Mouse (Mus musculus): ENCODE data around the gene Prps1.
"Not testable (repeated sequence)": the region's sequence is repeated elsewhere in the genome, so short reads cannot be mapped to it uniquely, and the experiment has no call there.

Gene Prps1

DNA sequence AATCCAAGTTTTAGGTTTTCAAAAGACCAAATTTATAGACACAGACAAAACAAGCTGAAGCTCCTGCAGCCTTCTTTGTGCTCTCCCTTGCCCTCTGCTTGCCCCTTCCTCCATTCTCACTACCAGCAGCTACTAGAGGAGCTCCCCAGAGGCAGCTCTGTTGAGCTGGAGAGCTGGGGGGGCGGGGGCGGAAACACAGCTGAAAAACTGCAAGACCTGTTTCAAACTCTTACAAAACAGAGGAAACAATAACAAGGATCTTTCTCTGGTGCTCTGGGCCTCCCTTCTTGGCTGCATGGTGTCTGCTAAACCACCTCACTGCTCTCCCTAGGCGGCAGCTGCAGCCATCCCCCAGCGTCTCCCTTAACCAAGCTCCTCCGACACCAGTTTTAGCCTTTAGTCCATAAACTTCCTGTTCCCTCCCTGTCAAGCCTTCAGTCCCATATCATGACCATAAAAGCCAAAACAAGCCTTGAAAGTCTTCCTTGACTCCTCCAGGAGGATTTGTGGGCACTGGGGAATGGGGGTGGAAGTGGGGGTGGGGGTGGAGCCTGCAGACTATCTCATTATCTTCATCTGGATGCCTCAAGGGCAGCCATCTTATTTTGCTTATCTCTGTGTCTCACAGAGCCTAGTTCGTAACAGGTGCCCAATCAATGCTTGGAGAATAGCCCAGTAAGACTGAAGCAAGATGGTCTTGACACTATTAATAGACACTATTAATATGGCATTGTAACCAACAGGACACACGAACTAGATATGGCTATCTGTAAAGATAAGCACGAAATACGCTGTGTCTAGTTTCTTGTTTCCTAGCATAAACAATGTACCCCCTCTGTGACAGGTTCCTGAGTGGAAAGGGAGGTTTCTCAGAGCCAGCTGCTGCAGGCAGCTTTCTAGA is 45.2 kb downstream of the Prps1 start:
- no peak for DNase-seq (ENCODE audit: extremely low spot score, low read depth, low spot score)

DNA sequence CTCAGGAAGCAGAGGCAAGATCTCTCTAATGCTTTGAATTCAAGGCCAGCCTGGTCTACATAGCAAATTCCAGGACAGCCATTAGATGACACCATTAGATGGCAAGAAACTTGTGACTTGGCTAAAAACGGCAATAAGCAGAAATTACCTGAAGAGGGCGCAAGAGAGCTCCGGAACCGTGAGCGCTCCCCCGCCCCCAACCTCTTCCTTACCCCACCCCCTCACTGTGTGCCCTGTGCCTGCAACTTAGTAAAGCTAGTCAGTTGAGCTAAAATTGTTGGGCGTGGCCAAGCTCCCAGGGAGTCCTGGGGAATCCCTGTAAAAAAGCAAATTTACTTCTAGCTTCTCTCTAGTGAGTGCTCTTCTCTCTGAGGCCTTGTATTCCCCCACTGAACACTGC is 47.5 kb downstream of the Prps1 start:
- no peak for DNase-seq (ENCODE audit: extremely low spot score, low read depth, low spot score)

DNA sequence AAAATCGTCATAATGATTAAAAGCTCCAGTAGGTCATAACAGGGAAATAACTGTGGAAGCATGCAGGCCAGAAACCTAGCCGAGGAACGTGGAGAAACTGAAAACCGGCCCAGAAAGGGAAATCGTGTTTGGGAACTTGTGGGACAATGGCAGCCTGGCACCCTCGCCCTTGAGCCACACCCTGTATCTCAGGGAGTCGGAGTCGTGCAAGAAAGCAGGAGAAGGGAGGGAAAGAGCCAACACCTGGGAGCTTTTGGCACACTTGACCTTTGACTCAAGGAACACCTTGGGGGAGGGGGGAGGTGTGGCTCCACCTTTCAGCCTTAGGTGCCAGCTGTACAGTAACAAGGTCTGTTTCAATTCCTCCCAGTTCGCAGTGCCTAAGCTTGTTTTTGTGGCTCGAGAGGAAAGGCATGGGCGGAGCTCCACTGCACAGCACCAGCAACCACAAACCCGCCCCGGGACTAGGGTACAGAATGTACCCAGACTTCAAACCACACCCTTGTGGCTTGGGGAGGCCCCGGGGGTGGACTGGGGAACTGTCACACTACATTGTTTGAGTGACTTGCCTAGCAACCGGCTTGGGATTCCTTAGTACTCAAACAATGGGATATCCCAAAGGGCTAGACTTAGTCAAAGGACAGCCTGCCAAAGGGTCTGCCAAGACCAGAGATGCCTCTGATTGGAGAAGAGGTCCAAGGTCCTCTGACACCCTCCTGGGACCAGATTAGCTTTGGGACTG is 49.3 kb downstream of the Prps1 start:
- DNase-seq (ENCODE audit: extremely low spot score, low read depth, low spot score), result no peak

DNA sequence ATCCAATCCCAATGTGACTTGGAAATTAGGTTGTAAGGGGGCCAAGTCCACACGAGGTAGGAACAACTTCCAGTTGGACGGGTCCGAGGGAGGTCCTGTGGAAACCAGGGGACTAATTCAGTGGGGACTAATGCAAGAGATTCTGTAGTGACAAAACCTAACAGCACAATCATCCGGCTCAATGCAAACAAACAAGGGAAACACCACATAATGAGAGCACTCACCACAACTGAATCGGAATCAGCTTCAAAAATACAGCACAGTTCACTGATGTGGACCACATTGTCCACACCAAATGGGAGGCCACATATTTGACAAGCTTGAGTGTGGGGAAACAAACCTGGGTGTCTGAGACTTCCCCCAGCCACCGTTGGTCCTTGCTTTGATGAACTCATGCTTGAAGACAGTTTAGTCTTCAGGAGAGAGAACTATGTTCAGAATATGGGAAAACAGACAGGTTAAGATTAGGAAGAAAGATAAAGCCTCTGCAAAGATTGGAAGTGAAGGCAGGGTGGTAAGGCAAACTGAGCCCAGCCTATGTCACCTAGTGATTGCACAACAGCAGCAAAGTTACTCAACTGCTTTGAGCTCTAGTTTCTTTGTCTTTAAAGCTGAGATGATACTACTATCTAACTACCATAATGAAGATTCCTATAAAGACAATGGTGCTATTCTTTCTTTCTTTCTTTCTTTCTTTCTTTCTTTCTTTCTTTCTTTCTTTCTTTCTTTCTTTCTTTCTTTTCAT is 50.2 kb downstream of the Prps1 start:
- no peak for DNase-seq (ENCODE audit: extremely low spot score, low read depth, low spot score)

DNA sequence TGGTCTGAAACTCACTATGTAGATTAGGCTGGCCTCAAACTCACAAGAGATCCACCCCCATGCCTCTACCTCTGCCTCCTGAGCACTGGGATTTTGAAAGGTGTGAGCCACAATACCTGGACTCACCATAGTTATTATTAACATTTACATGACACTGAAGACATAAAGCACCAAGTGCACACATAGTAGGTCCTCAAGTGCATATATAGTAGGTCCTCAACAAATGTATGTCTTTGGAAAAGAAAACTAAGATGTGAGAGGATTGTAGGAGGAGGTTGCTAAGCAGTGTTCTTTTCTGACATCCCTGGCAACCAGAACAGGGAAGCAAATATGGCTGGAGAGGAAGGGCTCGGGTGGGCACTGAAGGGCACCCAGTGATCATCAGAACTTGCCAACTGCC is 51.0 kb downstream of the Prps1 start:
- DNase-seq (ENCODE audit: extremely low spot score, low read depth, low spot score), result no peak

DNA sequence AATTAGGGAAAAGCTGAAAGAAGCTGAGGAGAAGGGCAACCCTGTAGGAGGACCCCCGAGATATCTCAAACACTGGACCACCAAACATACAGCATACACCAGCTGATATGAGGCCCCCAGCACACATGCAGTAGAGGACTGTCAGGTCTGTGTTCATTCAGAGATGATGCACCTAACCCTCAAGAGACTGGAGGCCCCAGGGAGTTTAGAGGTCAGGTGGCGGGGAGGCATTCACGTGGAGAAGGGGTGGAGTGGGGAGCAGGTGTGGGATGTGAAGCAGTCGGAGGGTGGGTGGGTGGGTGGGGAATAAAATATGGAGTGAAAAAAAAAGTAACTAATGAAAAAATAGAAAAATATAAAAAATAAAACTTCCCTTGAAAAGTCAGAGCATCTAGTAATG is 52.4 kb downstream of the Prps1 start:
- not testable (repeated sequence) for DNase-seq (ENCODE audit: extremely low spot score, low read depth, low spot score)

DNA sequence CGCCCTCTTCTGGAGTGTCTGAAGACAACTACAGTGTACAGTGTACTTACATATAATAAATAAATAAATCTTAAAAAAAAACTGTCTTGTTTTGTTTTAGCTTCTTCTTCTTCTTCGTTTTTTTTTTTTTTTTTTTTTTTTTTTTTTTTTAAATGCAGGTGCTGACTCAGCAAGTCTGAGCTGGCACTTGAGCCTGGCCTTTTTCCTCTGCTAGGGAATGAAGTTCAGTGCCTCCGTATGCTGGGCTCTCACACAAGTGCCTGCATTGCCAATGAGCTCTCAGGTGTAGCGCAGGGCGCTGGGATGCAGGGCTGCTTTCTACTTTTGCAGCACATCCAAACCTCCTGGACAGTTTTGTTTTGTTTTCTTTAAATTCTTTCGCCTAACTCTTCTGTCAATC is 53.4 kb downstream of the Prps1 start:
- no peak for DNase-seq (ENCODE audit: extremely low spot score, low read depth, low spot score)

DNA sequence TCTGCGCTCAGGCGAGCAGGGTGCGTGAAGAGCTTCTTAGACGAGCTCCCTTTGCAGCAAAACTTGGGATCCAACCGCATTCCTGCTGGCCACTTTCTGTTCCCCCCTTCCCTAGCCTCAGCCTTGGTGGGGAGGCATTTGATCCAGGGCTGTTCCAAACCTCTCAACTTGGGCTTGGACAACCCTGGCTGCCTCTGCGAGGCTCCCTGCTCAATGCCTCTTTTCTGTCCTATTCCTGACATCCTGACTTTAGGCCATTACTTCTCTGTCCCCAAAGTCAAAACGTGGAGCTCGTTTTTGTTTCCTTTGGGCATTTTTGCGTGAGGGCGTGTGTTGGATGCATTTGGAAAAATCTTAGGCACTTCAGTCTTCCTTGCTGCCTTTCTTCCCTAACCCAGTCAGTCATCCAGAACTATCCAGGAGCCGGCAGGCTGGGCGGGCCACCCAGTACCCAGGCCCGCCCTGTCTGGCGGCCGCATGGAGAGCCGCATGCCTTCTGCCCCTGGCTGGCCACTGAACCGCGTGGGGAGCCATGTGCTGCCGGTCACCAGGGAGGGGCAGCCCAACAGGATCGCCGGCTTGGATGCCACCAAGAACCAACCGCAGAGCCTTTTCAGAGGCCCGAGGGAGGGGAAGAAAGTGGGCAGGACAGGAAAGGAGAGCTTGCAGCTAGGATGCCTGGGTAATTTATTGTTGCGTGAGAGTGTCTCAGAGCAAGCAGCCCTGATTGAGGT is 54.5 kb downstream of the Prps1 start:
- DNase-seq (ENCODE audit: extremely low spot score, low read depth, low spot score), result no peak

DNA sequence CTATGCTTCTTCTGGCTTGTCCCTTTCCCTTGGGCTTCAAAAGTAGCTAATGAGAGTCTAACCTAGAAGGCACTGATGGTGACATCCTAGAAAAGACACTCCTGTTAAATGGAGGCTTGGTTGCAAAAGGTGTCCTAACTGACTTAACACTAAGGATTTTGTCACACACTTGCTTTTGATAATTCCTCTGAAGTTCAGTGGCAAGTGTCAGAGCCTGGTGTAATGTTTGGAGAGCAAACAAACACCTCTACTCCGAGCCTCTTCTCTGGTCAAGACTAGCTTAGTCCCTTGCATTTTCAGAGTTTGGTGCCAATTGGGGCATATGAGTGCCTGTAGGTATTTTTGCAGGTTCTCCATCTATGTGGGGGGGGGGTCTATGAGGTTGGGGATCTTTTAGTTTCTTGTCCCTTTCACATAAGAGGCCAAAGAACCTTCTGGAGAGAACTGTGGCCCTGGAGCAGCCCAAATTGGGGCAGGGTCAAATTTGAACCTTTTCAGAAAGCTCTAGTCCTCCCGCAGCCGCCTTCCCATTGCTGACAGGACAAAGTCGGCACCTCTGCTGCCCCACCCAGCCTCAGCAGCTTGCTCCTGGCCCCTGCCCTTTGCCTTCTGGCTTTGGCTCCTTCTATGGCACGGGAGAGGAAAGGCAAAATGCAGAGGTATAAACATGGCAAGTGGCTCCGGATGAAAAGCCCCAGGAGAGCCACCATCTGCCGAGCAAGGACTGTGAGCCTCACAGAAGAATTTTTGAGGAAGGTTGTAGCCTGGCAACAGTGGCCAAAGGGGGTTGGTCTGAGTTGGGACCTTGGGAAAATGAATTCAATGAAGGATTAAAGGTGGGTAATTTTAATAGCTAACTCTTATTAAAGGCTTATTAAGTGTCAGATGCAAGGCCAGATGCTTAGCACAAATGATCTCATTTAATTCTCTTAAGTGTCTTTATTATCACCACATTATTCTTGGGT is 55.6 kb downstream of the Prps1 start:
- no peak for DNase-seq (ENCODE audit: extremely low spot score, low read depth, low spot score)

DNA sequence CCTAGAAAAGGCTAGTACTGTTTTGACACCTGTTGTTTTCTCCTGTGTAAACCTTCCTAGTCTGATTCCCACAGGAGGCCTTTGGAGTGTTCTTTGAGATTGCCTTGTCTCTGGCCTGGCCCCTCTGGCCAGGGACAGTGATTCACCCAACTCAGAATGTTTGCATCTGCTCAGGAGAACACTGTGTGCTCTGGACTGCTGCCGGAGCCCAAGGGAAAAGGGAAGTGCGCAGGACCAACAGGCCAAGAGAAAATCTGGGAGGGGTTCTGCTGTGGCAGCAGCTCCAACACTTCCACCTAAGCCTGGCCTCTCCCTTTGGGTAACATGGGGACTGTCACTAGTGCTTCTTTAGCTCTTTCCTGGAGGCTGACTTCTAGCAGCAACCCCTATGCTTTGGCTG is 57.0 kb downstream of the Prps1 start:
- no peak for DNase-seq (ENCODE audit: extremely low spot score, low read depth, low spot score)

DNA sequence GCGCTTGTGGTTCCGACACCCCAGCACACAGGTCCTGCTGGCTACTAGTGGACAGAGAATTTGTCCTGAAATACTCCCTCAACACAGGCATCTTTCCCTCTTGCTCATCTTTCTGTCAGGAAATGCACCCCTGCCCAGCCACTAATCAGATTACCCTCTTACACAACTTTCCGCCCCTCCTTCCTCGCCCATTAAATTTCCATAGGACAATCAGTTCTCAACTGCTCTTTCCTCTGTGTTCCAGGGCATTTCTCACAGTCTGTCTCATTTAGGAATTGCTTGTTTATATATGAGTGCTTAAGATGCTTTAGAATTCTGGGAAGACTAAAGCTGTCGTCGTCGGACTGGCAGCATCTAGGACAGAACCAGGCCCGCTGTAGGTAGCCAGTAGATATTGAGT is 61.9 kb downstream of the Prps1 start:
- DNase-seq (ENCODE audit: extremely low spot score, low read depth, low spot score), result no peak

DNA sequence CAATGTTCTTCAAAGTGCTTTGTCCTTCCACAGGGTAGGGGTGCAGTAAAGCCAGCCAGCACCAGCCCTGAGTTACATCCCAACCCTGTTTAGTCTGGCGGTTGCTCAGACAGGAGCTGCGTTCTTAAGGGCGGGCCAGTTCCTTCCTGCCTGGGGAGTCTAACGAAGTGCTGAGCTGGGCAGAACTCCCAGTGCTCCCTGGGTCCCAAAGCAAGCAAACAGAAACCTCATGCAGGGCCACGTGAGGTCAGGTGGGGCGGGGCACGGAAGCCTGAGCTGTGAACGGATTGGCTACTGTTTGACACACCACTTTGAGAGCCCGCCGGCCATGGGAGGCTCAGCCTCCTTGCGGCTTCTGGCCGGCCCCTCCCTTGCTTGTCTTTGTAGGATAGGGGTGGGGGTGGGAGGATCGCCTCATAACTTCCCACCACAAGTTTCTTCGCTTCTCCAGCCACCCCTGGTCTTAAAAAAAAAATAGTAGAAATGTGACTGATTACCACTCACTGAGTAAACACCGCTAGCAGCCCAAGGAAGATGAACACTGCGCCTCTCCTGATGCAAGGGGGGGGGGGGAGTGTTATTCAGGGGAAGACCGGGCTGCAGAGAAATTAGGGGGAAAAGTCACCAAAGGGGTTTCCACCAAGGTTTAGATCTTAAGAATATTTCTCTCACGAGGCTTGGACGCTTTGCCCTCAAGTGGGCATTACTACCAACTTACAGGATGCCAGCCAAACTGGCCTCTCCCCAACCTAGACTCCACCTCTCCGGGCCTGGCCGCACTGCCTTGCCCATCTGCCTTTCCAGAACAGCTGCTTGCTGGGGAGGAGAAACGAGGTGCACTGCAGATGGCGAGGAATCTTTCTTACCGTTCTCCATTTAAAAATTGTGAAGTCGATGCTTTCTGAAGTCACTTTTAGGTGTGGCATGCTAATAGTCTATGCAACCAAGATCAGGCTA is 64.0 kb downstream of the Prps1 start:
- DNase-seq (ENCODE audit: extremely low spot score, low read depth, low spot score), result no peak

DNA sequence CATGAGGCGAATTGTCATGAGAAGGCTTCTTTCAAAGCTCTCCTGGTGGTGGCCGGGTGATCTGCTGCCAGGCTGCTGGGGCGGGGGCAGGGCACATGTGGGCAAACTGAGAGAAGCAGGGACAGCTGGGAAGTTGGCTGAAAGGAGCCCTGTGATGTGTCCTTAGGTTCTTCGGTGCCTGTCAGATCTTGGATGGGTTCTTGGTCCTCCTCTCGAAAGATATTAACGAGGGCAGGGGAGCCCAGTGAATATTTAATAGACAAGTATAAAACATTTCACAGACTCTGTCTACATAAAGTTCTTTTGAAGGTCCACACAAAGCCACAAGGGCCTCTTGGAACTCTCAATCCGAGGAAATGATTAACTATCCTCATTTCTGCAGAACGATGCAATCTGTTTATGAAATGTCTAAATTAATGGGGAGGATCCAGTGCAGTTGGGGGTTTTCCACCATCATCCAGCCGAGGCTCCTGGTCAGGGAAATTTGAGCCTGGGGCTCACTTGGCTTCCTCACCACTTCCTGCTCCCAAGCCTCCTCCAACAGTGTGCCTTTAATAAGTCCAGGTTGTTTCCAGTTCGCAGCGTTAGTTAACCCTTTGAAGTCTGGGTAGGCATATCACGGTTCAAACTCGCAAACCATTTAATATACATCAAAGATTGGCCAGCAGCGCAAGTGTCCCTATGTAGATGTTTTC is 65.8 kb downstream of the Prps1 start:
- no peak for DNase-seq (ENCODE audit: extremely low spot score, low read depth, low spot score)

DNA sequence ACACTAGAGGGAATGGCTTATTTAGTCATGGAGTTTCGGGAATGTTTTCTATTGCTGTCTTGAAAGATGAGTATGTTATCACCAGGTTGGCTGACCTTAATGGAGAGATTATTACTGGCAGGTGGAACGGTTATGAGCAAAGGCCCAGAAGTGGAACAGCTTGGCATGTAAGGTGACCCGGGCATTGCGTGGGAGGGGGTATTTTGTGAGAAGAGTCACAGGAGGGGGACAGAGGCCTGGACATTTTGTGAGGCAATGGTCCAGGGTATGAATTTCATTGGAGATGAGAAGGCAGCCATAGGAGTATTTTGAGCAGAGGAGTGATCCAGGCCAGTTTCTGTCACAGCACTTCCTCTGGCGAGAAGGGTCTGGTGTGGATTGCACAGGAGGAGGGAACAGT is 67.8 kb downstream of the Prps1 start:
- DNase-seq (ENCODE audit: extremely low spot score, low read depth, low spot score), result no peak

All from hindlimb bud, embryonic 11.5 days (tissue).